Mouse (Mus musculus): ENCODE measurements around the gene Gm12184.

DNA sequence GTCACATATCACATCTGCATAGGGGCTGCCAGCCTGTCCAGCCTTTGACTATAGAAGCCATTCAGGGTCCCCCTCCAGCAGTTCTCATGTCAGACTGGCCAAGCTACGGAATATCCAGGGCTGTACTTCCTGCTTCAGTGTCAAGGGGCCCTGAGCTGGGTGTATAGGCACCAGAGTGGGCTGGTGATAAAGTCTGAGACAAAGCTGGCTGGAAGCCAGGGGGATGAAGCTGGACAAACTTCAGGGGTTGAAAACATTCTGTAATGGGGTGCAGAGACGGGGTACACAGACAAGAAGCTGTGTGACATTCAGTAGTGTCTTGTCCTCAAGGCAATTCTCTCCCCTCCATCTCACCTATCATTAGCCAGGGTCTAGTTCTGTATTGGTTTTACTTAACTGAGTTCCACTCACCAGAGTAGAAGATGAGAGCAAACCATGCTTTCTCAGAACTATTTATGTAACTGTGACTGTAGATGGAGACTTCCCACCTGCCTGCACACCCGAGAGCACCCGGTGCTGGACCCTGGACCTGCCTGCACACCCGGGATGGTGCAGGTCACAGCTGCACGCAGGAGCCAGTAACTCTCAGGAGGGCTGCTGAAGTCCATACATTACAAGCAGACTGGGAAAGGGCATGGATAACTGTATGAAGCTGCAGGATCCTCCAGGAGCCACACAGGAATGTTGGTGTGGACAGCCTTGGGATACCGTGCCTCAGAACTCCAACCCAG lies 43.1 kb upstream of the Gm12184 start:
- TF ChIP-seq POLR2A (IDR thresholded peaks at IDR 0.05; ENCODE audit: low read depth, low read length) (no peak; the same call in 1 of the 2 replicates), CTCF (IDR thresholded peaks at IDR 0.05; ENCODE audit: extremely low read depth, insufficient read length, insufficient replicate concordance, low read depth, low read length) (no peak)

All from small intestine, adult 2 months (tissue).